Mouse (Mus musculus) gastrocnemius, postnatal 14 days (tissue): ENCODE measurements around the gene Macrod2. TPM values are rescaled to one million over a fixed set of nuclear protein-coding genes. Genes with fewer than 3 reads are reported as not detected.
A peak's percentile ranks its signal among the peaks of the same experiment; 100 is the strongest.

Experiments
- DNase-seq: peaks from one replicate; pipeline ENCODE4 v3.0.0; 2021; ENCODE audit warnings: mixed read lengths
- intact Hi-C: fragments of 180-260 bp; cut with DNase I; formaldehyde crosslinking; loops from one replicate; pipeline ENCODE4 v1.15.1; 2025; ENCODE audit warnings: low total_unique reads
- long read RNA-seq, 2 experiments: library from polyadenylated mRNA; stranded (forward); transcript quantifications; one replicate each; pipeline ENCODE4 v2.0.0; 2021
- total RNA-seq, 2 experiments: library from RNA; stranded (reverse); gene quantifications; 2 replicates each; pipeline ENCODE4 v1.2.3; 2021

Macrod2 gene
- 10 to 100 TPM; 12.2 to 15.3 TPM for total RNA-seq
- long read RNA-seq, experiment 1, partial matches to known transcripts = 0 of 4 reads
- long read RNA-seq, experiment 1, other reads (novel, unspliced or antisense) = 0 of 4 reads
- long read RNA-seq, experiment 2, transcript Macrod2-204 (4 exons, 3,554 nt) = major isoform, 9 of 9 reads
- long read RNA-seq, experiment 2, partial matches to known transcripts = 0 of 9 reads
- long read RNA-seq, experiment 2, other reads (novel, unspliced or antisense) = 0 of 9 reads

DNA sequence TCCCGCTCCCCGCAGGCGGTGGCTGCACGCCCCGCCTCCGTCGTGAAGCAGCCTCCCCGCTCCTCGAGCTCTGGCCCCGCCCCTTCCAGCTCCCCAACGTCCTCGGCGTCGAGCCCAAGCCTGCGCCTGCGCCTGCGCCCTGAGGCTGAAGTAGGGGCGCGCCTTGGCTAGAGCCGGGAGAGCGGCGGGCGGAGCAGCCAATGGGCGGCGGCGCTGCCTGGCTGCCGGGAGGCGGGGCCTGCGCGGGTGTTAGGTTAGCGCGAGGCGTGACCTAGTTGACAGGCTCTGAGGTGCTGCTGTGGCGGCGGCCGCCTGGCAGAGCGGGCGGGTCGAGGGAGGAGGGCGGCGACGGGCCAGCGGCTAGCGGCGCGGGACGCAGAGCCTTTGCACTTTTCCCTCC, at the start of gene Macrod2:
Gene Macrod2 (plus strand): TSS at position 131 of the 400 bp plus-strand sequence.
- peak; percentile 98 for DNase-seq
- intact Hi-C loops = no loop called here

DNA sequence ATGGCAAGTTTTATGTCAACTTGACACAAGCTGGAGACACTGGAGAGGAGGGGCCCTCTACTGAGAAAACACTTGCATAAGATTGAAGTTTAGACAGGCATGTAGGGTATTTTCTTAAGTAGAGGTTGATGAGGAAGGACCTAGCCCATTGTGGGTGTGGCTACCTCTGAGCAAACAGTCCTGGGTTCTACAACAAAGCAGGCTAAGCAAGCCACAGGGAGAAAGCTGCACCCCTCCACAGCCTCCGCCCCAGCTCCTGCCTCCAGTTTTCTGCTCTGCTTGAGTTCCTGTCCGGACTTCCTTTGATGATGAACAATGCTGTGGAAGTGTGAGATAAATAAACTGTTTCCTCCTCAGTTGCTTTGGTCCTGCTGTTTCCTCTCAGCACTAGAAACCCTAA, 35.2 kb upstream of the Macrod2 start:
- DNase-seq = no peak
- intact Hi-C loops = no loop called here

DNA sequence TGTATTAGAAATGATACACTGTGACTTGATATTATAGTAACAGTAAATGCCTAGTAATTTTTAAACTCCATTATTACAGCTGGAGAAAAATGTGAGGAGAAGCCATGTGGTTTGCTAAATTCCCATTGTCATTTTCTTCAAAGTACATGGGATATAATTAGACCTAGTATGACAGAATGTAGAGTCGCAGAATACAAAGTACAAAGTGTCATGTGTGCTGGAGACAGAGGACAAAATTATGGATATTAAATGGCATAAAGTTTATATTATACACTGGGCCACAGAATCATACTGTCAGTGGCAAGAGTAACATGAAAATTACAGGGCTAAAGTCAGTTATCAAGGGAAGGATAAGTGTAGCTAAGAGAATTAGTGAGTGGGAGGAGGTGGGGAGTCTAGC, 30.3 kb upstream of the Macrod2 start:
- intact Hi-C loops = no loop called here
- no peak for DNase-seq

DNA sequence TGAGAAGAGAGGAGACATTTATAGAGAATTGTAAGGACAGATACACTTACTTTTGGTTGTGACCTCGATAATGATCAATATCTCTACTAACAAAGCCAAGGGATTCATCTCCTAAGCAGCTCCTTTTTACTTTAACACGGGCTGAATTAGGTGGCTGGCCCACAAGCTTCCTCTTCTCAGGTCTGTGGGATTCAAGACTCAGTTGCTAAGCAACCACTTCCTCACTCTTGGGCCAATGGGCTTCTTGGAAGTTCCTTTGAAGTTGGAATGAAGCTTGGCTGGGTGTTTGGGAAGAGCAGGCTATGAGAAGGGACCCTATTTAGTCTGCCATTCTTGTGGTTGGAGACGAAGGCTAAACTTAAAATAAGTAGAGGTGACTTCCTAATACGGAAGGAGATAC, 5.6 kb upstream of the Macrod2 start, which contains the start of gene Sel1l2:
Gene Sel1l2 (minus strand): TSS at position 182 of the 400 bp plus-strand sequence.
- intact Hi-C loops = no loop called here
- DNase-seq = no peak

DNA sequence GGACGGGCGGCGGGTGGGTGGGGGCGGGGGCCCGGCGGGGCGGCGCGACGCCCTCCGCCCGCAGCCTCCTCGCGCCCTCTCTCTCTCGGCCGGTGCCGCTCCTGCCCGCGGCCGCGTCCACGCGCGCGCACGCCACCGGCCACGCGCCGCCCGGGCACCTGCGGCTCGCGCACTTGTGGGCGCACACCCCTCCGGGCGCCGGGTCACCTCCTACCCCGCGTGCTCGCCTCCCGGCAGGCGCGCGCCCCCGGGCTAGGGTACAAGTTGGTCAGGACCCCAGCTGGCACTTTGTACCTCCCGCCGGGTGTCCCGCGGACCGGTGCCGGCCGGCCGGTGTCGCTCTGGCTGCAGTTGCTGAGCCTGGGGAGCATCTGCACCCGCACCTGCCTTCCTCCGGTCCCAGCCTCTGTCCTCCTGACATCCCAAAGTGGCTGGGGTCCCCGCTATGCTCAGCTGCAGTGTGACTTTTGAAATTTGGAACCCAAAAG, 679 bp downstream of the Macrod2 start:
- intact Hi-C loops = no loop called here
- DNase-seq = peak; percentile 34

DNA sequence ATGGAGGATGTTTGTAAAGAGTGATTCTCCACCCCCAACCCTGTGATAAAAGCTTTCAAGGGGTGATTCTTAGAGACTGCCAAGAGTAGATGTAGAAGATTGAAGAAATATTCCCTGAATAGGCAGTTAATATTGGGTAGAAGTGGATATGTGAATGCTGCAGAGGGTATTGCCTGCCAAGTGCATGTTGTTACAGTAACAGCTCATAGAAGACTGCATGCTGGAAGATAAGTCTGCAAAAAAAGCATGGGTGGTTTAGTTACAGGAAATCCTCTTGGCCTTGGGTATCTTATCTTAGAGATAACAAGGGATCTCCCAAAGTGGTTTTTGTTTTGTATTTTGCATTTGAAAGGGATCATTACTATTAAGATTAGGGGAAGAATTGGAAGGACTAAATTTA, 30.7 kb downstream of the Macrod2 start:
- intact Hi-C loops = no loop called here
- no peak for DNase-seq

DNA sequence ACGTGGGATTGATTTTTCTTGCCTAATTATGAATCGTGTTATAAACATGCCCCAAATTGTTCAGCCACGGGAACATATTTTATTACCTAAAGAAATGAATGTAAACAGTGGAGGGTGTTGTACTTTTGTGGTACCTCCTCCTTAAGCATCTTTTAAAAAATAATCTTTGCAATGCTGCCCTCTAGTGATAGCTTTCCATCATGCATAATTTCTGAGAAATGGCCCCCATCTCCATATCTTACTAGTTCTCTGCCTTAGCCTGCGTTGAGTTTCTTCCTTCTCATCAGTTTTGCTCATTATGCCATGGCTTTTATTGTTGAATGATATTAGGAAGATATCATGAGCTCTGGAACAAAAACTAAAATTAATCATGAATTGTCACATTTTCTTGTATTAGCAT, 32.2 kb downstream of the Macrod2 start:
- DNase-seq = no peak
- intact Hi-C loops = no loop called here

DNA sequence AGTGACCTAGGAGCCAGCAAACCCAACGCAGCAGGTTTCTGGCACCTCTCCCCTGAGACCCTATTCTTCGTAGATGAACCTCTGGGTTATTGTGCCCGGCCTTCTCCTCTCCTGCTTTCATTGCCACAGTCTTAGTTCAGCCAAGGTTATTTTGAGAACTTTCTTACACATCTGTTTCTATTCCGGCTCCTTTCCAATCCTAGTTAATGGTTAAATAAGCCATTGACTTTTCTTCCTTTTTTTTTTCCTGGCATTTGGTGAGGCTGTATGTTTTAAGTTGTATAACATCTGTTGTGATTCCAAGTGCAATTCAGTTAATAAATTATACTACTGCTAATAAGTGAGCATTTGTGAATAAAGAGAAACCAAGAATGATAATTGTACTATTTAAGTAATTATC, 44.0 kb downstream of the Macrod2 start:
- DNase-seq = no peak
- intact Hi-C loops = no loop called here

DNA sequence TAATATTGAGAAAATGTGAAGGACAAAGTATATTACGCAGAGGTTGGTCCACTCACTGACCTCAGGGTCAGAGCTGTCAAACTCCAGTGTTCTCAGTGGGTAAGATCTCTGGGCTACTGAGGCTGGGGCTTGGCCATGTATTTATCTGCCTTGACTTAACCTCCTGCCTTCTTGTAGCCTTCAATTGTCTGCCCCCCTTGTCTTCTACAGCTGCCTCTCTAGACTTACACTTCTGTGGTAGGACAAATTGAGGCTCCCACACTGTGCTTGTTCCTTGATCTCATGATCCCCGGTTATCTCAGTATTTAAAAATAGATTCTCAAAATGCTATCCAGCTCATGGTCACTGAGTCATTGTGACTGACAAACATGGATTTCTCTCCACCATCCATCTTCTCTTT, 53.5 kb downstream of the Macrod2 start:
- intact Hi-C loops = no loop called here
- no peak for DNase-seq

DNA sequence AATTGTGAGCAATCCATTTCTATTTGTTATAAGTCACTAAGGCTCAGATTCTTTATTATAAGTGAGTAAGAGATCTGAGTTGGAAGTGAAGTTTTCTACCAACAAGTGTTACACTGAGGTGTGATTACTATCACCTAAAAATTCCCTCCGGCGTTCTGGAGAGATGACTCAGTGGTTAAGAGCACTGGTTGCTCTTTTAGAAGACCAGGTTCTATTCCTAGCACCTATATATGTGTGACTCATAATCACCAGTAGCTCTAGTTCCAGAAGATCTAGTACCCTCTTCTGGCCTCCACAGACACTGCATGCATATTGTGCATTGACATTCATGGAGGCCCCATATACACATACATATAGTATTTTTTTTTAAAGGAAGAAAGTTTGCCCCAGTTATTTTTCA, 80.7 kb downstream of the Macrod2 start:
- intact Hi-C loops = no loop called here
- no peak for DNase-seq

DNA sequence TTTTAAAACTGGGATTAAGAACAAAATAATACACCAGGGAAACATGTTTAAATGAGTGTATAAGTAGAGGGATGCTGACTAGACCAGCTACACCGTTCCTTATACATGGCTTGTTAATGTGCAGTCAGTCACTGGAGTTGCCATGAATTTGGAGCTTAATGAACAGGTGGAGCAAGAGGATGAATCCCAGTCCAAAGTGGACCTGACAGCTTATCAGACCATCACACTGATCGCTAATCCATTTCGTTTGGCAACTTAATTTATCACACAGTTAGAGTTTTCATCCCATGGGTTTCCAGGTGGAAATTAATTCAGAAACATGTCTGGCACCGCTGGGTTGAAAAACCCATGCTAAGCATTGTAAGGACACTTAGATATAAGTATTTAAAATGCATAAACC, 81.8 kb downstream of the Macrod2 start:
- no peak for DNase-seq
- intact Hi-C loops = no loop called here

DNA sequence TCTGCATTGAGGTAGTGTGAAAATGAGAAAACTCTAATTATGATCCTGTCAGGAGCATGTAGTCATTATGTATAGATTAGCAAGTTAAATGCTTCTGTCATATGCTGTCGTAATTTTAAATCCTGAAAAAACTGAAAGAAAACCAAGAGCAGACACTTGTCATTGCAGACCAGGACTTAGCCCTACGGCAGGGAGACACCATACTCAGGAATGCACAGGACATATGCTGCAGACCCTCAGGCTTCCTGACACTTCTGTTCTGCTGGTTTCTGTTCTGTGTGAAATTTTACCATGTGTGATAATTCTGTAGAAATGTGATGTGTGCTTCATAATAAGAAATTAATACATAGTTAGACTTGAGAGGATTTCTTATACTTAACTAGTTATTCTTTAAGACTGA, 87.5 kb downstream of the Macrod2 start:
- intact Hi-C loops = no loop called here
- DNase-seq = no peak

DNA sequence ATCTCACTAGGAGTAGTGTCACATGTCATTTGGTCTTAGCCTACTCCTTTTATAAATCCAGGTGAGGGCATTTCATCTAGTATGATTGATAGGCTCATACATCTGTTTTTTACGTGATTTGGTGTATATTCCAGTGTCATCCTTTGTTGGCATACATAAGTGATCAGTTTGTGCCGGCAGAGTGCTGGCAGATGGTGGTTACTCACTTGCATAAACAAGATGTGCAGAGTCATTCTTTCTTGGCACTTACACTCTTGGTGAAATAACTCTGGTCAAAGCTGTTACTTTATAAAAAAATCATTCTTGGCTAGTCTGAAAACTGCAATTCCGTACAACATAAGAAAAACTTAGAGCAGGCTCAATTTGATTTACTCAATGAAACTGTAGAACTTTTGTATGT, 102.6 kb downstream of the Macrod2 start:
- intact Hi-C loops = no loop called here
- no peak for DNase-seq

DNA sequence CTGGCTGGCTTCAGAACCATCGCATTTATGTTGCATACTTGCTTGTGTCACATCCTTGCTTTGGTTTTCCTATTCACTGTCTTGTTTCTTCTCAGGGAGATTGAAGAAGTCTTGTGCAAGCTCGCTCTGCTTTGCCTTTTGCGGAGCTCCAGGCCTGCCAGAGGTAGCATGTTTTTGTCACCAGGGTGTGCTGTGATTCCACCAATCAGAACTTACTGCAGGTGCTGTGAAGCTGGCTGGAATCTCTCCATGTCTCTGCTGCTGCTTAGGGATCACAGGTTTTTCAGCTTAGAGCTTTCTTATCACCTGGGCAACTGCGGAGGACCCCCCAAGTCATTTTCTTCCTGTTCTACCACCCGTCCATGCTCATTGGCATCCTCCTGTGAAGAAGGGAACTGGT, 105.8 kb downstream of the Macrod2 start:
- DNase-seq = peak; percentile 5
- intact Hi-C loops = no loop called here

DNA sequence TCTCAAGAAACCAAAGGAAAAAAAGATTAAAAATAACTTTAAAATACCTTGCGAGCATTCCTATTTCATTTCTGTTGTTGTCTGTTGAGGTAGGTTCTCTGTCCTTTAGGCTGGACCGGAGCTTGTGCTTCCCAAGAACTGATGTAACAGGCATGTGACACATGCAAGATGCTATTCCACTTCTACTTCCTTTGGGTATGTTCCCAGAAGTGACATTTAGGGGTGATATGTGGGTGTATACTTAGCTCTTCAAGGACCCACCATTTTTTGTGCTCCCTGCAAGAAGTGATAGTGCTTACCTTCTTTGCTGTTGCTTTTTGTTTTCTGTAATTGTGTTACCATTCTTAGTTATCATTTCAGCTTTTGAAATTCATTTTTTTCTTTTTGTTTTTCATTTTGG, 126.4 kb downstream of the Macrod2 start:
- DNase-seq = no peak
- intact Hi-C loops = no loop called here

DNA sequence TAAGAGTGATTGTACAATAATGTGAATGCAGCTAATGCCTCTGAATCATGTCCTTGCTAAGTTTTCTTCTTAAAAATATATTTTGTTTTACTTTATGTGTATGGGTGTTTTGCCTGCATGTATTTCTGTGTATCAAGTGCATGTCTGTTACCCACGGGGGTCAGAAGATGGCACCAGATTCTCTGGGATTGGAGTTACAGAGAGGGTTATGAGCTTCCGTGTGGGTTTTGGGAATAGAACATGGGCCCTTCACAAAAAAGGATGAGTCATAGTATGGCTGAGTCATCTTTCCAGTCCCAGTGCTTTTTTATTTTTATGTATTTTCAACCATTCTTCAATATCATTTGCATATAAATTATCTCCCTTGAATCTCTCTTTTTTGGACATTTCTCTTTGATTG, 135.1 kb downstream of the Macrod2 start:
- DNase-seq = no peak
- intact Hi-C loops = no loop called here

DNA sequence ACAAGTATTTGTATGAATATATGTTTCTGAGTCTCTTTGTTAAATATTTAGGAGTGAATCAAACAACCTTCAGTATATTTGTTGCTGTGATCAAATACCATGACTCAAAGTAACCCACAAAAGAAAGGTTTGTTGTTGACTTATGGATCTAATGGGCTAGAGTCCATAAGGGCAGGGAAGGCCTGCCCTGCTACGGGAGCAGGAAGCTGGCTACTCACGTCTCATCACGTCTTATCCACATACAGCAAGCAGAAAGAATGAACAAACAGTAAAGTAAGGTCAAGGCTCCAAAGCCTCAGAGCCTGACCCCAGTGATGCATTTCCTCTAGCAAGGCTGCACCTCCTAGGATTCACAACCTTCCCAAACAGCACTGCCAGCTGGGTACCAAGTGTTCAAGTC, 136.9 kb downstream of the Macrod2 start:
- intact Hi-C loops = no loop called here
- DNase-seq = no peak

DNA sequence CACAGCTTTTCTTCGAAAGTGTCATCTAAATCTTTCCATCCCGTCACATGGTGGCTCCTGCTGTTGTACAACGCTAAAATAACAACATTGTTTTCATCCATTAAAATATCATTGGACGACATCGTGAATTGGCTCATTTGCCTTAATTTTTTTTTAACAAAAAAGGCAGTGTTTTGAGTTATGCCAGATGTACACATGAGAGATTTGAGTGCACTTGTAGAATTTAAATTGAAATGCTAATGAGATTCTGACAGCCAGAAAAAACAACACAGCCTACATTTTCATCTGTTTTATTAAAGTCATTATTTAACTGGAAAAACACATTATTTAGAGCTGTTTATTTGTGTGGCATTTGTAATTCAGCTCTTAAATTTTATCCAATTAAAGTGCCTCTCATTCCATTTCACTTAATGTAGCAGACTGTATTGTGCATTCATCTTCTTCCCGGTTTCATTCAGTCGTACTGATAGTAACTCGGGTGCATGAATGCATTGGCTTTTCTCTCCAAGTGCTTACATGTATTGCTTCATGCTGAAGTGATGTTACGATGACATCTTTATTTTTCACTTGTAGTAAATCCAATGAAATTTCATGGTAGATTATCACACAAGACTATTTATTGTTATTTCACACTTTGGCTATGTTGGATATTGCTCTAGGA, 137.9 kb downstream of the Macrod2 start:
- intact Hi-C loops = no loop called here
- no peak for DNase-seq

DNA sequence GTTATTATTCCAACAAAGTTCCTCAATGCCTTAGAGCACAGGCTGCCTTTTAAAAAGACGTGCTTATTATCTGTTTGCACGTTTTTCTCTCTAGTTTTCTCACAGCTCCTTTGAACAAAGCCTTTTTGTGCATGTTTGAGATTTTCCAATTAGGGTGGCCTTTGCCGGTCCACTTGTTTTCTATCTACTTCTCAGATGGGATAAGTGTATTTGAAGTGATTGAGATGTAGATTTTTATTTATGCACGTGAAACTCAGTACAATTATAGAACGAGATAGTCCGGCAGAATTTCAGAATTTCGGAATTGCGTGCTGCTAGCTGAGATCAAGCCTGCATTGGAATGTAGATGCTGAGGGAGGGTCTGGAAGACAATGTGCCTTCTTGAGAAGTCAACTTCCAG, 138.5 kb downstream of the Macrod2 start:
- no peak for DNase-seq
- intact Hi-C loops = no loop called here

DNA sequence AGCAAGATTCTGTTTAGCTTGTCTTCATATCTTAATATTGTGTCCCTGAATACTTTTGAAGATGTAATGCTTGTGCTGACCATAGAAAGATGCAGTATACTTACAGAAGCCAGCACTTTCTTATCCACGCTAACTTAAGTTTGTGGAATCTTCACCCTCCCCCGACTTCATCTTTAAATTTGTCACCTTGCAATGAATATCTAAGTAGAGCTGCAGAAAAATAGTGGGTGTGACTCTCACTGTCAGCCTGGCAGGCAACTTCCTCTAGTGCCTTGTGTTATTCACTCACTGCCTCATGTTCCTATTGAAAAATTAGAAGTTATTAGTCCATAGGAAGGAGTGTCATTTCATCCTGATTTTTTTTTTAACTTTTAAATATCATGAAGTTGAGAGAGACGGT, 139.5 kb downstream of the Macrod2 start:
- no peak for DNase-seq
- intact Hi-C loops = no loop called here

DNA sequence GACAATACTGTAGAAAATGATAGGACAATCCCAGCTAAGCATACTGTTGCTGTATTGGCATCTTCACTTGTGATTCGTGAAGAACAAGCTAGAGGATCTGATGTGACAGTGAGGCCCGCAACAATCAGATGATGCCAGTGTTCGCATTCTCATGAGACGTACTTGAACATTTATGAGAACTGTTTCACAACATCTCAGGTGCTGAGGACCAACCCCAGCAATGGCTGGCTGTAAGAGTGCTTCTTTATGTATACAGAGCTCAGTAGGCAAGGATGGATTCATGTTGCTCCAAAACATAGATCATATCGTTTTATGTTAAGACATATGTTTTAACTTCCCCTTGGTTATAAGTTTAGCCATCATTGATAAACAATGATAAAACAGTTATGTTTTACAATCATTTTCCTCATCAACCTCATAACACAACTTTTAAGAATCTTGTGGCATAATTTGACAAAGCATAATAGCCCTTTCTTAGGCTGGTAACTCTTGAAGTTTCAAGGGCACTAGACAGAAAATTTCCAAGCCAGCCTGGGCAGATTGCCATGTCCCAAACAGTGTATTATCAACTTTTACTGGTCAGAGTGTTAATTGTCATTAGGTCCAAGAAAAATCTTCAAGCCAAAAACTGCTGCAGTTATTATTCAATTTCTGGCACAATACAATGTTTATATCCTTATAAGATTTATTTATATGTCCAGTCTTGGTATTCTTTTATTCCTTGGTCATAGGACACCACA, 140.9 kb downstream of the Macrod2 start:
- intact Hi-C loops = no loop called here
- no peak for DNase-seq
